Mouse (Mus musculus) natural killer cell, adult 2 months (primary cell): ENCODE data around the gene Olfr1368.

Experiments
- DNase-seq, 2 experiments: peaks; one replicate each; pipeline ENCODE4 v3.0.0; 2022; ENCODE audit warnings: low spot score in 2 of 2

Olfr1368 gene

DNA sequence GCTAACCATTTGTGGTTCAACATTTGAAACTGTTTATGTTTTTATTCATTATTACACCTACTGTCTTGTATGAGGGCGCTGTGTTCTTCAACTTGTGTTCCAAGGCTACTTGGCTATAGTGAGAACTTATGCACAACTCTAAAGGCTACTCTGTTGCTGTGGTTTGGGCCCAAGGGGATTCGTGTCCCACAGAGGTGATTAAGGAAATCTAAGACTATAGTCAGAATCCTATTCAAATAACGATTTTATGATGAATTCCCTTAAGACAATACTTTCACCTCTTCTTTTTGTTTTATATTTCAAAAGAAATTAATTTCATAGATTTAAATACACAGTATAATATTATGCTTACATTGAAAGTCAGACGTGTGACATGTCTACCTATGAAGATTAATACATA, at the start of gene Olfr1368:
Gene Olfr1368 (minus strand): TSS at position 101 of the 400 bp plus-strand sequence.
- no peak for DNase-seq

- no peak for DNase-seq
Observed at GRCm38 (mm10) chr13:21185521-21185920, 39.9 kb upstream of the Olfr1368 start.

GRCm38 (mm10) chr13:21183661-21184060, 38.0 kb upstream of the Olfr1368 start:
- DNase-seq: no peak

DNA sequence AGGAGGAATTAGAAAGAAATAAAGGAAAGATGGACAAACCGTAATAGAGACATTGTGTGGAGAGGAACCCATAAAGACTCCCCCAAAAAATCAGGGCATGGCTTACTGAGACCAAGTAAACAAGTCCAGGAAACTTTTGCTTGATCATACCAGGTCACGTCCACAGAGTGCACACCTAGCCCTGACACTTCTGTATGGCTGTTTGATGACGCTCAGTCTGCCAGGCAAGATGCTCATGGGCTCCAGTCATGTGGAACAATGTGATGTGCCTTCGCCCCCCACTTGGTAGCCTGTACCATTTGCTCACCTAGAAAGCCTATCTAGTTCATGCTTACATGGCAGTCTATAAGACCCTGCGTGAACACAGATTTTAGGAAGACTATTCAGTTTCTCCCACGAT, 37.4 kb upstream of the Olfr1368 start:
- DNase-seq: no peak

DNA sequence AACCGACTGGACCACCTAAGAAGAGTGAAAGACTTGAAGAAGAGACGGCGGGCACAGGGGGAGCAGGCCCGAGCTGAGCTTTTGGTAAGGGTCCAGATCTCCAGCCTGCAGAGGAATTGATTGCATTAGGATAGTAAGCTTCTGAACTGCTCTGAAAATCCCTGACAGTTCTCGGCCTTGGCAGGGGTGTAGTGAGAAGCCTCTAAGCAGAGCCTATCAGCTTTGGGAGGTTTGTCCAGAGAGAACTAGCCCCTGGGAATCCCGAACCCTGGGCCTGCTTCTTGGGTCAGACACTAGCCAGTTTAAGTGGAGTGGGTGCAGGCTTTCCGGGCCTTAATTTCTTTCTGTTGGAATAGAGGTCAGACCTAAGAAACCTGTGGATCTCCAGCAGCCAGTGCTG, 36.3 kb upstream of the Olfr1368 start:
- DNase-seq: no peak

- DNase-seq: peak; percentile 65 to 71
Observed at GRCm38 (mm10) chr13:21180551-21181530, 35.2 kb upstream of the Olfr1368 start.

- DNase-seq: peak; percentile 83 to 89
Observed at GRCm38 (mm10) chr13:21179724-21180550, 34.3 kb upstream of the Olfr1368 start.

DNA sequence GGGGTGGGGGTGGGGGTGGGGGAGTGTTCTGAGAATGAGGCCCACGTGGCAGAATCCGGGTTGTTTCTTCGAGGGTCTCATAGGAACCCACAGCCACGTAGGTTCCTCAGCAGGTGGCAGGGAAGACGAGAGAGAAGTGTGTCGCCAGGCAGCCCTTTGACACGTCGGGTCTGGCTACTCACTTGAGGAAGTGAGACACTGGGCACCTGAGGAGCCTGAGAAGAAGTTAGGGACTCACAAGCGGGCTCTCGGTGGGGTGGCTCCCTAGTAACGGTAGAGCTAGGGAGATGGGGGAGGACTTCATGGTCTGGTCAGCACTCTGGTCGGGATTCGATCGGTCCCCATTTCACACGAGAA, 33.7 kb upstream of the Olfr1368 start, which contains the start of gene Trim27:
Gene Trim27 (plus strand): TSS at position 79 of the 357 bp plus-strand sequence.
- no peak for DNase-seq

- DNase-seq: no peak
Observed at GRCm38 (mm10) chr13:21178364-21178763, 32.7 kb upstream of the Olfr1368 start.

DNA sequence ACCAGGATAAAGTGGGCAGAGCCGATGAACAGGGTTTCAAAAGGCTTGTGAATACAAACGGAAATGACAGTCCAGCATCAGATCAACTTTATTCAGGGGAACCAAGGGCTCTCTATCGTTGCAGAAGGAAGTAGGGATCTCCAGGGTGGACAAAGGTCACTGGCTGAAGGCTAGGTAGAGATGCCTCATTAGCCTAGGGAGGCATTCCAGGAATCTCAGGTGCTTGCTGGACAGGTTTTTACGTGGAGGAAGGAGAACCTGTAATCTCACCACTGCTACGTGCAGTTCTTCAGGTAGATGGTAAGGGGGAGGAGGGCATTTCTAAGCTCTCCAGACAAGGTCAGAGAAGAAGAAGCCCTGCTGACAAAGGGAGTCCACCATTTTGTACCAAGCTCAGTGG, 32.0 kb upstream of the Olfr1368 start:
- no peak for DNase-seq

DNA sequence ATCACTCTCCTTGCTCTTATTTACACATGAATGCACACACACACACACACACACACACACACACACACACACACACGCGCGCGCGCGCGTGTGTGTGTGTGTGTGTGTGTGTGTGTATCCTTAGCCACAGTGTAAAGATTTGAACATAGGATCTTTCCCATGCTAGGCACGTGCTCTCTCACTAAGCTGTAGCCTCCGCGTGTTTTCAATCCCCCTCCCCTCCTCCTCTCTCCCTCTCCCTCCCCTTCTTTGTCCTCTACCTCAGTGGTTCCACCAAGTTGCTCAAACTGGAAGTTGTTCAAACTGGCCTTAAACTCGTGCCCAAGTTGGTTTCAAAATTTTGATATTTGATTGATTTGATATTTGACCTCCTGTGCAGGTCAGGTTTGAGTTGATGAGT, 31.1 kb upstream of the Olfr1368 start:
- DNase-seq: no peak

GRCm38 (mm10) chr13:21173072-21173471, 27.4 kb upstream of the Olfr1368 start:
- DNase-seq: no peak

GRCm38 (mm10) chr13:21172241-21173027, 26.8 kb upstream of the Olfr1368 start:
- DNase-seq: peak; percentile 62 to 73

DNA sequence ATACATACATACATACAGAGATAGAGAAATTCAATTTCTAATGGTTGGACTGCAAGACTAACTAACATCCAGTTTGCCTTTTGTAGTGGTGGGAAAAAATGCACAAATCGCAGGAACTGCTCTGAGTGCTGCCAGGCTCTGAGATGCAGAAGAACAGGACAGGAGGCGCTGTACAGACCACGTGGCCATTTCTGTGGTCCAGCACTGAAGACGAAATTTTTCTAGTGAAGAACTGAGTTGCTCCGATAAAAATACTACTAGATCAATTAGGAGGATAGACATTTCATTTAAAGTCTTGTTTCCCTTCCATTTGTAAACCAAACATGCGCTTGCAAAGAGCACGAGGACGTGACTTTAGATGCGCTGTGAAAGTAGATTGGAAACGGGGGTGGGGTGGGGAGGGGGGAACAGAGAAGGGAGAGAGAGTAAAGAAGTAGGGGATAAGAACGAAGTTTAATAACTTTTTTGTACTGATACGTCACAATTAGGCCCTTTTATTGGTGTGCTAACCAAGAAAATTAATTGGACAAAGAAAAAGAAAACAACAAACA, 26.0 kb upstream of the Olfr1368 start:
- no peak for DNase-seq

GRCm38 (mm10) chr13:21171156-21171530, 25.5 kb upstream of the Olfr1368 start:
- no peak for DNase-seq

DNA sequence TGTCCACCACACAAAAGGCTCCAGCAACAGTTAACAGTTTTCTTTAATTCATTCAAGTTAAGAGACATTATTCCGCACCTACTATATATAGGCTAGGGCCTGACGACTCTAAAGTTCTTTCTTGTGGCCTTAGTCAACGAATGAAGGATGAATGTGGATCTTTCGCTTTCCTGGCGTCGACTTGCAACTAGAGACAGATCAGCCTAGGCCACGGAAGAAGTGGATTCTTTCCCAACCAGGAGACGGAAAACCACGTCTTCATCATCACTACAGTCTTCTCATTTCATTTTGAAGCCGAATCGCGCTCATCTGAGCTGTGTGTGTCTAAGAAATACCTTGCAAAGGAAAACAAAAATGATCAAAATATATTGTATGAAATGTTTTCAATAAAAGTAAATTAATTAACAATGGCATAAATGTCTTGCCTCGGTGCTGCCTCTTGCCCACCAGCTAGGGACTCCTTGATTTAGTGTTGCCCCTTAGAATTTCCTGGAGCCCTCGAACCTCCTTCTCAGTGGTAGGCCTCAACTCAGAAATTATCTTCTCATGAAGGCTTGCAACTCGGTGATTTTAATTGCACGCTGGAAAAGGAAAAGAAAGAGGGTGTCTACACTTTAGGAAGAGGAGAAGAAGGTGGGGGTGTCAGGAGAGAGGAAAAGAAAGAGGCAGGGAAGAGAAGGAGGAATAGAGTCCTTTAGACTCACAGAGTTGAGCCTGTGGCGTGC, 24.9 kb upstream of the Olfr1368 start:
- no peak for DNase-seq

DNA sequence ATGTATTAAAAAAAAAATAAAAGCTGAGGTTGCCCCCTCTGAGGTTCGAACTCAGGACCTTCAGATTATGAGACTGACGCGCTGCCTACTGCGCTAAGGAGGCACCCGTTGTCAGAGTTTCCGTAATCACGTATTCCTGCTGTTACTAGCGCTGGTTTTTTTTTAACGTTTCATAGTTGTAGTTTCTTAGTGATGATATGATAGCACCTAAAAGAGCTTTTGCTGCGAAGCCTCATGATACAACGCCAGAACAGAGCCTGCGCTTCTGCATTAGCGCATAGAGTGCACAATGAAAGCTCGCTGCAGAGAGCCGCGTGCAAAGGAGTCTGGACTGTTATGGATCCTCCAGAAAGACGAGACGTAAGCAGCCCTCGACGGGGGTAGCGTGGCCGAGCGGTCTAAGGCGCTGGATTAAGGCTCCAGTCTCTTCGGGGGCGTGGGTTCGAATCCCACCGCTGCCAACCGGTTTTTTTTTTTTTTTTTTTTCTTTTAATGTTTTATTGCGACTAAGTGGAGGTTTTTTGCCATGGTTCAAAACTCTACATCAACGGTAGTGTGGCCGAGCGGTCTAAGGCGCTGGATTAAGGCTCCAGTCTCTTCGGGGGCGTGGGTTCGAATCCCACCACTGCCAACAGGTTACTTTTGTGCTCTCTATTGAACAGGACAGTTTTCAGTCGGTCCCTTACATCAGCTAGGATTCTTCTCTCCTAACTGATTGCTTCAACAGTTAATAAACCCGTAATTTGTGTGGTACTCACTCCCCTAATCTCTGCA, 24.2 kb upstream of the Olfr1368 start:
- DNase-seq: peak; percentile 82 to 86

DNA sequence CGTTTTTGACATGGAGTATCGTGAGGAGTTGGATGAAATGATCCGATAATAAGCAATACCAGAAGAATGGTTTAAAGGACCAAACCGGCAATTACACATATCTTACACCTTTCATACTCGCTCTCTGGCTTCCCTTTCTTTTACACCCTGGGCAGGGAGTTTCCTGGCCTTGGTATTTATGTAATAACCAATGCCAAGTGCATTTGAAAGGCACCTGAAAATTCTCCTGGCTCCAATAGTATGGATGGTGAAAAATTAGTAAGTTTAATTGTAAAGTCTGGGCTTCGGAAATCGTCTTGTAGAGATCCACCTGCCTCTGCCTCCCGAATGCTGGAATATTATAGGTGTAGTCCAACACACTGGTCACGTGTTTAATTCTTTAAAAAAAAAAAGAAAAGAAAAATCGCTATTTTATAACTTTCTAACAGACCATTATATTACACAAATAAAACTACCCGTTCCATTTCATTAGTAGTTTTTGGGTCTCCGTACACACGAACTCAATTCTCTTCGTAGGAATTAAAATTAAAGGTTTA, 23.5 kb upstream of the Olfr1368 start:
- peak in 1 of 2 experiments; percentile 46 for DNase-seq

GRCm38 (mm10) chr13:21168371-21169011, 22.8 kb upstream of the Olfr1368 start:
- peak; percentile 32 to 34 for DNase-seq
